ENCODE assay signal across 24 mouse cellular contexts in the genomic region with DNA sequence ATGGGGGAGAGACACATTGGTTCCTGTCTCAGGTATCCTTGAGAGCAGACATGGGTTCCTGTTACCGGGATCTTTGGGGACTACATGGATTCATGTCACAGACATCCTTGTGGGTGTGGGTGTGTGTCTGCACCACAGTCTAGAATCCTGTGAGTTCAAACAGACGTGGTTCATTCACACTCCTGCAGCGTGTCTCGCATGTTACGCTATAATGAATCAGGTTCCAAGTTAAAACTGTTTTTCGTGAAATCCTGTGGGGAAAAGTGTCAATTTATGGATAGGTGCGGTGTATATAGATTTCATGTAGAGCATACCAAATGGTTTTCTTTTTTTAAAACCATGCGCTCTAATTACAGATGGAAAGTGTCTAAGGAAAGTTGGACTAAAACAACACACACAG. TPM values are rescaled to one million over a fixed set of nuclear protein-coding genes. Genes with fewer than 3 reads are reported as not detected.
DNase-seq lines count a peak whose midpoint lies in the region; ATAC-seq lines count a peak whose summit lies in the region.
"Had no signal": no experiment of that assay in that cellular context is flagged by ENCODE, and none has a peak within 500 bp of the region (broad histone marks: within the 10 kb centered on the region; RNA-seq: fewer than 3 reads in every experiment).

No protein-coding gene starts in this region.

- peak; percentile 23; the same call in 1 of the 2 replicates for ATAC-seq in forebrain, embryonic 14.5 days
- ATAC-seq: activated CD4-positive, CD25-positive, alpha-beta regulatory T cell, adult 4 months; forebrain, embryonic 16.5 days; hindbrain, postnatal 0 days; inflammation-experienced regulatory T-cells, adult 6 months had no signal

- no peaks in the 10 kb centered on the region for H3K36me3 ChIP-seq in forebrain, embryonic 14.5 days (ENCODE audit: control insufficient read depth, insufficient read depth, low read length)
- H3K36me3 ChIP-seq in forebrain, embryonic 10.5 days (replicated peaks): peaks cover 3% of the 10 kb centered on the region; the same call in 1 of the 2 replicates
- H3K36me3 ChIP-seq: heart, embryonic 12.5 days; heart, embryonic 15.5 days had no signal

- H3K4me2 ChIP-seq in forebrain, embryonic 14.5 days (ENCODE audit: low read length): no peak overlapping the region
- H3K4me2 ChIP-seq: heart, embryonic 12.5 days; heart, embryonic 15.5 days; hindbrain, embryonic 14.5 days had no signal

- no peaks in the 10 kb centered on the region; the same call in 1 of the 2 replicates for H3K4me1 ChIP-seq in forebrain, embryonic 14.5 days (ENCODE audit: control insufficient read depth, insufficient read depth, low read length)
- peaks cover 13% of the 10 kb centered on the region for H3K4me1 ChIP-seq in forebrain, embryonic 10.5 days
- H3K4me1 ChIP-seq: heart, embryonic 15.5 days had no signal

- H3K4me3 ChIP-seq in forebrain, embryonic 14.5 days (ENCODE audit: low read depth, low read length): no peak overlapping the region
- H3K4me3 ChIP-seq in forebrain, embryonic 10.5 days: no peak overlapping the region
- H3K4me3 ChIP-seq: heart, embryonic 12.5 days; heart, embryonic 15.5 days had no signal

- no peak overlapping the region for H3K9ac ChIP-seq in forebrain, embryonic 14.5 days (ENCODE audit: low read length)
- H3K9ac ChIP-seq: heart, embryonic 12.5 days; heart, embryonic 15.5 days; hindbrain, embryonic 14.5 days had no signal

- H3K9me3 ChIP-seq in forebrain, embryonic 14.5 days (replicated peaks; ENCODE audit: control insufficient read depth, low read length): no peaks in the 10 kb centered on the region
- peaks cover 5% of the 10 kb centered on the region; the same call in 1 of the 2 replicates for H3K9me3 ChIP-seq in forebrain, embryonic 10.5 days
- H3K9me3 ChIP-seq: heart, embryonic 15.5 days had no signal

- no peaks in the 10 kb centered on the region for H3K27me3 ChIP-seq in forebrain, embryonic 14.5 days (replicated peaks; ENCODE audit: control insufficient read depth, insufficient read depth, low read length)
- H3K27me3 ChIP-seq in forebrain, embryonic 10.5 days (ENCODE audit: poor library complexity, severe bottlenecking): no peaks in the 10 kb centered on the region
- H3K27me3 ChIP-seq: heart, embryonic 12.5 days; heart, embryonic 15.5 days had no signal

- no peak for DNase-seq in forebrain, embryonic 14.5 days (ENCODE audit: low spot score)
- DNase-seq in forebrain, embryonic 10.5 days (ENCODE audit: extremely low spot score, low spot score): no peak
- DNase-seq in frontal cortex, adult 2 months (ENCODE audit: extremely low spot score in 1 of 2, low spot score in 1 of 2): peak; percentile 65 to 71
- DNase-seq in frontal cortex, postnatal 14 days (ENCODE audit: low spot score in 2 of 2): no peak
- DNase-seq in right cerebral cortex, adult 18-20 months: peak; percentile 54
- no peak for DNase-seq in right cerebral cortex, postnatal 36 days (ENCODE audit: low spot score in 2 of 2)
- DNase-seq in brain, adult 2 months (ENCODE audit: low read depth, low spot score): peak; percentile 79
- no peak for DNase-seq in retina, postnatal 1 day
- DNase-seq: adrenal gland, adult 8-10 months; adrenal gland, postnatal 25 days; cerebellum, adult 18-20 months; cerebellum, adult 9-10 months; cerebellum, postnatal 14 days; gastrocnemius, postnatal 25 days; heart, adult 18-20 months; heart, postnatal 10 days; heart, postnatal 4 days had no signal

- 85% methylated on average over 8 of the region's 8 CpGs for WGBS in forebrain, embryonic 14.5 days
- WGBS in forebrain, embryonic 10.5 days: 95% methylated on average over 8 of the region's 8 CpGs

- H3K27ac ChIP-seq in forebrain, embryonic 14.5 days (ENCODE audit: low read depth, low read length): no peak overlapping the region
- H3K27ac ChIP-seq in forebrain, embryonic 10.5 days: no peak overlapping the region
- H3K27ac ChIP-seq: heart, embryonic 15.5 days; hindbrain, embryonic 14.5 days; hindbrain, postnatal 0 days had no signal

RNA-seq across cellular contexts. Expression of gene Tspan5, which starts 52.5 kb away (rescaled TPM):
- 79.7 and 82.3 TPM in 2 replicates for polyA plus RNA-seq in forebrain, embryonic 14.5 days (2014; fragmentation: Nextera tagmentation; extraction: Ambion mirVana)
- polyA plus RNA-seq in forebrain, embryonic 10.5 days (2016; fragmentation: Nextera tagmentation; extraction: Ambion mirVana): 25.3 and 25.7 TPM in 2 replicates
- polyA plus RNA-seq in frontal cortex, adult 2 months (2012; rRNA removed): 196 and 211 TPM in 2 replicates

Comparison
In these comparisons a context has a peak if more than half of its experiments do, and no peak if none do; other contexts are left out.
1. DNase-seq: peak in frontal cortex, adult 2 months (2 of 2), right cerebral cortex, adult 18-20 months (single experiment) and brain, adult 2 months (single experiment); none in forebrain, embryonic 14.5 days (single experiment), forebrain, embryonic 10.5 days (single experiment), frontal cortex, postnatal 14 days (0 of 2), right cerebral cortex, postnatal 36 days (0 of 2) and retina, postnatal 1 day (single experiment).